Mouse (Mus musculus) layer of hippocampus, postnatal 36 days (tissue): ENCODE measurements around the gene Slit1. TPM values are rescaled to one million over a fixed set of nuclear protein-coding genes. Genes with fewer than 3 reads are reported as not detected.

Experiments used
- DNase-seq, 2 experiments: peaks; one replicate each; pipeline ENCODE4 v3.0.0; 2022
- microRNA-seq, 2 experiments: library from miRNA; unstranded; fragments of <30 nt; microRNA quantifications; one replicate each; pipeline ENCODE4 v1.2.0; 2021
- total RNA-seq, 2 experiments: library from RNA; stranded (reverse); gene quantifications; 2 replicates each; pipeline ENCODE4 v1.2.3; 2021

The Slit1 gene
- total RNA-seq, 2 experiments from 2014 or later = 212 to 242 TPM

GRCm38 (mm10) chr19:41589026-41589425, 154.4 kb downstream of the Slit1 start:
- DNase-seq = no peak

DNA sequence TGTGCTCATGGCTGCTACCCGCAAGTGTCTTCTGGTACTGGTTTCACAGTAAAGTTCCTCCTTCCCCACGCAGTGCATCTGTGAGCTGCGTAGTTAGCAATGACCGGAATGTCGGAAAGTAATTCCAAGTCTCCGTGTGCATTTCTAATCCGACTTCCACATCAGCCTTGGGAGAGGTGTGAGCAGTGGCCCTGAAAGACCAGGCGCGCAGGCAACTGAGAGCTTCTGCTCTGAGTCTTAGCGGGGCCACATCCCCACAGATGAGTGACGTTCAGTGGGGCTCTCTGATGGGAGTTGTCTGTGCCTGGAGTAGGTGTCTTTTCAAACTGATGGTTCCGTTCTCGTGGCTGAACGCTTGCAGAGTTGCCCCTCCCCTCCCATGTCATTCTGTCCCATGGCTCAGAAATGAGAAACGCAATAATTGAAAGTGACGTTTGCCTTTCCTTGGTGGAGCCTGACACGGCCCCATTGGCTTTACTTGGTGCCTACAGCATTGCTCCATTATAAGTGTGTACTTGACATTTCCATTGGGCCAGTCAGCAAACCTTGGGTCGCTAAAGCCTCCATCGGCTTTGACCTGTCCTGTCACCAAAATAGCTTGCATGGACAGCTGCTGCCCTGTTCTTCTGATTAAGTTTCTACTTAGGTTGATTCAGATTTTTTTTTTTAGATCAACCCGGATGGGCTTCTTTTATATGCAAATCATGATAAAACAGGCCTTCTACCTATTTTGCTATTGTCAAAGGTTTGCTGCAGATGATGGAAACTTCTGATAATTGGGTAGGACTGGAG, 155.8 kb downstream of the Slit1 start:
- no peak for DNase-seq

DNA sequence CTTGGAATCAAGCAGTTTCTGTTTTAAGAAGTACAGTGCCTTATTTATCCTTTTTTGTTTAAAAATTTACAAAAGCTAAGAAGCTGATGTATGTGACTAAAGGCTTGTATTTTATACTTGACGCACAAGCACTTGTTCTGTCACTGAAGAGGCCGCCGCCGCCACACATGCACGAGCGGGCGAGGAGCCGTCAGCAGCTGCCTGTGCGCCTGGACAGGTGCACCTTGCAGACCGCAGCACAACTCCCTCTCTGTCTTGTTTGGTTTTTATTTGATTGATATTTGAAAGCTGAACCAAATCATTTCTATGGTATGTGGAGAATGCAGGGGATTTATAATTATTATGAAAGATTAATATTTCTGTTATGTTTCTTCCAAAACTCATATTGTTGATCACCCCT, 156.7 kb downstream of the Slit1 start:
- DNase-seq = no peak

GRCm38 (mm10) chr19:41582918-41583514, 160.4 kb downstream of the Slit1 start:
- DNase-seq = no peak

GRCm38 (mm10) chr19:41581706-41582420, 161.6 kb downstream of the Slit1 start, which contains the start of gene Gm340:
Gene Gm340, plus strand, starts transcription at chr19:41582370.
- DNase-seq = no peak

- no peak for DNase-seq
Observed at GRCm38 (mm10) chr19:41579311-41579920, 164.0 kb downstream of the Slit1 start.

DNA sequence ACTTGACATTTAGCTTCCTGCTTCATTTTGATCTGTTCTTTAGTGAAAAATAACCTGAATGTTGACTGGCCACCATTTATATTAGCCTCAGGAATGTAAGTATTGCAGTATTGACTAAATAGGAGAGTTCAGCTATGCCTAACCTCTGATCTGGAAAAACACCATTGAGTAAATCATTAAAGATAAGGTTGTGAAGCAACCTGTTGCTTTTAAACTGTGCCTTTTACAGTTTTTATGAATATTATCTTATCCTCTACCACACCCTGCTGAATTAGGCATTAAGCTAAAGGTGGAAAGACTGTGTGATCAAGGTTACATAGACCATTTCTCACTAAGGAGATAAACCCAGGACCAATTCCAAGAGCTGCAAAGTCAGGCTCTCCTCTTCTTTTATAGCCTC, 165.9 kb downstream of the Slit1 start:
- DNase-seq = no peak

- no peak for DNase-seq
Observed at GRCm38 (mm10) chr19:41573700-41574099, 169.8 kb downstream of the Slit1 start.

- DNase-seq = no peak
Observed at GRCm38 (mm10) chr19:41568791-41569190, 174.7 kb downstream of the Slit1 start.

- DNase-seq = no peak
Observed at GRCm38 (mm10) chr19:41560856-41561255, 182.6 kb downstream of the Slit1 start.

DNA sequence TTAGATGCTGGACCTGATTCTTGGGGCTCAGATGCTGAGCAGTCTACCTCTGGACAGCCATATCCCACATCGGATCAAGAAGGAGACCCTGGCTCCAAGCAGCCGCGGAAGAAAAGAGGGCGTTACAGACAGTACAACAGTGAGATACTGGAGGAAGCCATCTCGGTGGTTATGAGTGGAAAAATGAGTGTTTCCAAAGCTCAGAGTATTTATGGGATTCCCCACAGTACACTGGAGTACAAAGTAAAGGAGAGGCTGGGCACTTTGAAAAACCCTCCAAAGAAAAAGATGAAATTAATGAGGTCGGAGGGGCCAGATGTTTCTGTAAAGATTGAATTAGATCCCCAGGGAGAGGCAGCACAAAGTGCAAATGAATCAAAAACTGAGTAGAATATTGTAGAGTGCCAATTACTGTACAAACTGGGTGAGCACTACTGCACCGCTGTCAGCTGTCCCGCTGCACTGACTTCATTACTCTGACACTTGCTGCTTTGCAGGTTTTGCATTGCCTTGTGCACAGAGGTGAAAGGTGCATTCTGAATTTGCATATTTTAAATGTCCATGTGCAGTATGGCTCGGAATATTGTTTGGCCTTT, 184.5 kb downstream of the Slit1 start:
- DNase-seq = no peak

DNA sequence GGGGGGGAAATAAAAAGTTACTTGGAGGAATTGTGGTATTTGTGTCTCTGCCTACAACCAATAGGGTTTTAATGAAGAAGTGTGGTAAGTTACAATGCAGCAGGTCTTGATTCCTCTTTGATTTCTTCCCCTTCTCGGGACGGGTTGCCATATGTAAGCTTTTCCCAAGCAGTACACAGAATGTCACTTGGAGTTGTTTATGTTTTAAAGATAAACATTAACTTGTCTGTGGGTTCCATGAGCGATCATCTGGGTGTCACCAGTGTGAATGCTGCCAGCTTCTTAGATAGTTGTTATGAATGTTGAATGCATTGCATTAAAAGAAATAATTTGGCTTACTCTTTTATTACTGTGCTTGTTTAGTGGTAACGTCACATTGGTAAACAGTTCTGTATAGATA, 186.0 kb downstream of the Slit1 start:
- DNase-seq = no peak

- peak in 1 of 2 experiments; percentile 19 for DNase-seq
Observed at GRCm38 (mm10) chr19:41556981-41557380, 186.5 kb downstream of the Slit1 start.

Small RNA genes lying within 50 kb of the gene (microRNA-seq; reads per million reads assigned to microRNA genes)
- 0 reads per million in 2 experiments for gene Mir8091

Other genes with a start within 250 kb of the Slit1 start
- gene Gm340, start 161.3 kb downstream of the Slit1 start, total RNA-seq = 10 to 100 TPM; 12.5 to 13.1 TPM
- 1 to 10 TPM; 2.9 to 3.0 TPM for gene Arhgap19, start 58.4 kb upstream of the Slit1 start, total RNA-seq
- 10 to 100 TPM; 17.5 to 20.5 TPM for gene Frat1, start 86.3 kb upstream of the Slit1 start, total RNA-seq
- 10 to 100 TPM; 14.0 to 16.4 TPM for gene Frat2, start 104.5 kb upstream of the Slit1 start, total RNA-seq
- gene Rrp12, start 152.5 kb upstream of the Slit1 start, total RNA-seq = 10 to 100 TPM; 34.7 to 35.5 TPM
- gene Pgam1, start 168.3 kb upstream of the Slit1 start, total RNA-seq = 100 to 1,000 TPM; 507 to 547 TPM
- gene Exosc1, start 189.8 kb upstream of the Slit1 start, total RNA-seq = 10 to 100 TPM; 27.0 to 29.5 TPM
- 10 to 100 TPM; 41.9 to 45.0 TPM for gene Zdhhc16, start 189.8 kb upstream of the Slit1 start, total RNA-seq
- 10 to 100 TPM; 31.8 to 37.0 TPM for gene Mms19, start 237.5 kb upstream of the Slit1 start, total RNA-seq
- 10 to 100 TPM; 13.4 to 14.5 TPM for gene Ubtd1, start 238.1 kb upstream of the Slit1 start, total RNA-seq